Mouse (Mus musculus) olfactory bulb, adult 2 months (tissue): ENCODE measurements around the gene Prr14. TPM values are rescaled to one million over a fixed set of nuclear protein-coding genes. Genes with fewer than 3 reads are reported as not detected.
A peak's percentile ranks its signal among the peaks of the same experiment; 100 is the strongest.
"Not testable (repeated sequence)": the region's sequence is repeated elsewhere in the genome, so short reads cannot be mapped to it uniquely, and the experiment has no call there.

Experiments
- H3K27ac ChIP-seq: fragments of 200-500 bp; 2 replicates; pipeline ENCODE4 v1.5.1; 2012; ENCODE audit warnings: low read depth, low read length; ENCODE audit not compliant: insufficient read depth
- H3K4me1 ChIP-seq: fragments of 200-500 bp; 2 replicates; pipeline ENCODE4 v1.6.1; 2012; ENCODE audit warnings: low read length; ENCODE audit not compliant: control insufficient read depth, insufficient read depth
- H3K4me3 ChIP-seq: fragments of 200-500 bp; 2 replicates; pipeline ENCODE4 v1.5.1; 2012; ENCODE audit warnings: mild to moderate bottlenecking, low read depth, low read length, moderate library complexity; ENCODE audit not compliant: insufficient read depth
- CTCF ChIP-seq: fragments of 200-500 bp; IDR thresholded peaks from 2 replicates; pipeline ENCODE4 v1.5.1; 2012; ENCODE audit warnings: low read depth, mild to moderate bottlenecking, low read length, moderate library complexity; ENCODE audit not compliant: insufficient read depth
- POLR2A ChIP-seq: fragments of 200-500 bp; IDR thresholded peaks from 2 replicates; pipeline ENCODE4 v1.6.1; 2012; ENCODE audit warnings: mild to moderate bottlenecking, low read depth, low read length, moderate library complexity; ENCODE audit not compliant: insufficient read depth
- WGBS: fragments of 180-500 bp; shearing (Covaris S2); methylation state at CpG from one replicate; pipeline ENCODE4 v1.1.7; 2018; 5-methylcytosine and 5-hydroxymethylcytosine counted together
- polyA plus RNA-seq: library from polyadenylated mRNA; stranded (reverse); fragments of >200 nt; gene quantifications from 2 replicates; pipeline ENCODE4 v1.2.4, GENCODE M21; 2012; ENCODE audit warnings: low replicate concordance; ENCODE audit not compliant: missing spikeins, insufficient read depth, insufficient read length

Prr14 gene
- polyA plus RNA-seq = not detected in 2 replicates

DNA sequence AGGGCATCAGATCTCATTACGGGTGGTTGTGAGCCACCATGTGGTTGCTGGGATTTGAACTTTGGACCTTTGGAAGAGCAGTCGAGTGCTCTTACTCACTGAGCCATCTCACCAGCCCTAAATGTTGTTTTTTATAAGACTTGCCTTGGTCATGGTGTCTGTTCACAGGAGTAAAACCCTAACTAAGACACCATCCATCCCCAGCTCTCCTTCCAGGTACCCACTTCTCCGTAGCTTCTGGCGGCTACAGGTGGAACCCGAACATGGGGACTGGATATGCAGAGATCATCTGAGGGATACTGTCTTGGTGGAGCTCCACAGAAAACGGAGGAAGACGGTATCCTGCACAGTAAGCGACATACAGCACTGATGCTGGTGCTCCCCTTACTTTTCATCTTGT lies at the start of gene Prr14:
Gene Prr14 (plus strand): TSS at position 301 of the 400 bp plus-strand sequence.
- H3K4me1 ChIP-seq, H3K27ac ChIP-seq, H3K4me3 ChIP-seq: not testable (repeated sequence)
- 95% methylated on average over 8 of the region's 8 CpGs for WGBS

DNA sequence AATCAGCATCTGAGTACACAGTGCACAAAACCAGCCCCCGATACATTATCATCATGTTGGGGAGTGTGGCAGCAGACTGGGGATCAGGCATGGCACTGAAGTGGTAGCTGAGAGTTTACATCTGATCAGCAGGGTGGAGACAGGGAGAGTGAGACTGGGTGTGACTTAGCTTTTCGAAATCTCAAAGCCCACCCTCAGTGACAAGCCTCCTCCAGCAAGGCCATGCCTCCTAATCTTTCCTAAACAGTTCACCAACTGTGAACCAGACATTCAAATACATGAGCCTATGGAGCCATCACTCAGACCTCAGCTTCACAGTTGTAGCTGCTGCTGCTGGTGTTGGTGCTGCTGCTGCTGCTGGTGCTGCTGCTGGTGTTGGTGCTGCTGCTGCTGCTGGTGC lies 48.0 kb upstream of the Prr14 start:
- H3K4me3 ChIP-seq = no peak overlapping the region
- WGBS = 69% methylated on average over 2 of the region's 2 CpGs
- H3K27ac ChIP-seq = no peak overlapping the region

DNA sequence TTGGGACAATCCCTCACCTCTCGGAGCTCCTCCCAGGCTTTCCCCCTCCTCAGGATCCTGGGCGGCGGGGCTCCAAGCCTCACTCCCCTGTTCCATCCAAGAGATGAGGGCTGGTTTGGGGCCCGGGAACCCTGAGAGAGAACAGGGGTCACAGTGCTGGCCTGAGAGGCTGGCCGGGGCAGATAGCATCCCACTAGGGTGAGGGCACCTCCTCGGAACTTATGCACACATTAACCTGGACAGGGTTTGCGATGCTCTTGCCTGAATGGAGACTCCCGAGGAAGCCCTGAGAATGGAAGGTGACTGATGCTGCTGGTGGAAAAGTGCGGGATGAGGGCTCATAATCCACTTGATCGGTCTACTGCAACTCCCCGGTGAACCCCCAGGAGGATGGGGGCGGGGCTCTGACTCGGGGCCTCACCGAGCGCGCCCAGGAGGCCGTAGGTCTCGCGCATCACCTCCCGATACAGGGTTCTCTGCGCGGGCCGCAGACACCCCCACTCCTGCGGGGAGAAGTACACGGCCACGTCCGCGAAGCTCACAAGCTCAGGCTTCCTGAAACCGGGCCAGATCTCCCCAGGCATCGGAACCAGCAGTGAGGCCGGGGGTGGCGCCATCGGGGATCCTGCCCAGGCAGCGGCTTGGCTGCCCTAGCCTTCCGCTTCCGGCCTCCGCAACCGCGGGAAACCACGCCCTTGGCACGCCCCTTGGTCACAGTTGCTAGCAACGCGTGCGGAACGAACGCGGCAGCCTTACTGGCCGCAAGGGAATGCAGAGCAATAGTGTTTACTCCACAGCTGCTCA lies 37.8 kb upstream of the Prr14 start, which contains the start of gene Zfp688:
Gene Zfp688 (minus strand): TSS at position 681 of the 804 bp plus-strand sequence.
- peaks cover 5% of the 10 kb centered on the region for H3K4me1 ChIP-seq
- WGBS = under 1% methylated on average over 48 of the region's 48 CpGs
- TF ChIP-seq CTCF (0 out of 2 replicates have a peak, but pooled peaks have one; percentile 35), POLR2A (peak; percentile 85)
- peak within 1 kb of the TSS; percentile 24; the same call in 1 of the 2 replicates for H3K27ac ChIP-seq
- peak within 1 kb of the TSS; percentile 86 for H3K4me3 ChIP-seq

More for the DNA sequence above, 48.0 kb upstream of the Prr14 start:
- TF ChIP-seq POLR2A (no peak), CTCF (no peak)
- H3K4me1 ChIP-seq = no peaks in the 10 kb centered on the region

DNA sequence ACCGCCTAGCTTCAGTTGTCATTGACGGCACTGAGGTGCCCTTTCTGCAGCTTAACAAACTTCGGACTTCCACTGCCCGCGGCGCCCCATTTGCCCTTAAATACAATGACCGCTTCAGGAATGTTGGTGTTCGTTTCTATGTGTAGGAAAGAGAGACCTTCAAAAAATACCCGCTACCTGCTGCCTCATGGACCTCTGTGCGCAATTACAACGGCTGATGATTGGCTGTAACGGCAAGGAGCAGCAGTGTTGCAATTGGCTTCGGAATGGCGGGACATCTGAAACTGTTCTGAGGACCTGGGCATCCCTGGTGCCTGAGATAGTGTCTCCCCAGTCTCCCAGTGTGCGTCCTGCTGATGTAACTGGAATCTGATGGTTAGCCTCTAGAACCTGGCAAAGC lies 37.2 kb upstream of the Prr14 start:
- under 1% methylated on average over 15 of the region's 15 CpGs for WGBS
- H3K27ac ChIP-seq = no peak overlapping the region

DNA sequence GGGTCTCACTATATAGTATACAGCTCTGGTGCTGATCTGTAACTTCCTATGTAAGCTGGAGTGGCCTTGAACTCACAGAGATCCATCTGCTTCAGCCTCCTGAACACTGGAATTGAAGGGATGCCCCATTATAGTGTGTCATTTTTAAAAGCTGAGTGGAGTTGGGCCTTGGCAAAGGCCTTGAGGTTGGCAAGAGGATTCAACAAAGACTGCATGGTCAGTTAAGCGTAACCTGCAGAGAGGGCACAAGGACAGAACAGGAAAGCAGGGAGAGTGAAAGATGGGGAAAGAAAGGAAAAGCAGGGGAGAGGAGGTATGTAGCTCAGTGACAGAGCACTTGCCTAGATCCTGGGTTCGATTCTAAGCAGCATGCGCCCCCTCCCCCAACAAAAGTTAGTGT lies 34.1 kb upstream of the Prr14 start:
- no peak overlapping the region for H3K4me3 ChIP-seq
- peaks cover 5% of the 10 kb centered on the region for H3K4me1 ChIP-seq
- TF ChIP-seq POLR2A = no peak
- no peak for TF ChIP-seq CTCF
- WGBS = 89% methylated on average over 3 of the region's 3 CpGs
- H3K27ac ChIP-seq = no peak overlapping the region

More for the DNA sequence above, 37.2 kb upstream of the Prr14 start:
- no peak for TF ChIP-seq CTCF
- no peak for TF ChIP-seq POLR2A
- peak overlapping the region; percentile 86 for H3K4me3 ChIP-seq
- peaks cover 5% of the 10 kb centered on the region for H3K4me1 ChIP-seq

DNA sequence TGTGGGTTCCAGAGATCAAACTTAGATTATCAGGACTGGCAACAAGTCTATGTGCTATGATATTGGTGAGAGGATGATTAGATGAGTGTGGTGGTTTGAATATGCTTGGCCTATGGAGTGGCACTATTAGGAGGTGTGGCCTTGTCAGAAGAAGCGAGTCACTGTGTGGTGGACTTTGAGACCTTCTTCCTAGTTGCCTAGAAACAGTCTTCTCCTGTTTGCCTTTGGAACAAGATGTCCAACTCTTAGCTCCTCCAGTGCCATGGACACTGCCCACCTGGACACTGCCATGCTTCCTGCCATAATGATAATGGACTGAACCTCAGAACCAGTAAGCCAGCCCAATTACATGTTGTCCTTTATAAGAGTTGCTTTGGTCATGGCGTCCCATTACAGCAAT lies 33.5 kb upstream of the Prr14 start:
- H3K27ac ChIP-seq = no peak overlapping the region
- no peak overlapping the region for H3K4me3 ChIP-seq
- H3K4me1 ChIP-seq = peaks cover 5% of the 10 kb centered on the region
- TF ChIP-seq CTCF = no peak
- WGBS = 83% methylated on average over 2 of the region's 2 CpGs

DNA sequence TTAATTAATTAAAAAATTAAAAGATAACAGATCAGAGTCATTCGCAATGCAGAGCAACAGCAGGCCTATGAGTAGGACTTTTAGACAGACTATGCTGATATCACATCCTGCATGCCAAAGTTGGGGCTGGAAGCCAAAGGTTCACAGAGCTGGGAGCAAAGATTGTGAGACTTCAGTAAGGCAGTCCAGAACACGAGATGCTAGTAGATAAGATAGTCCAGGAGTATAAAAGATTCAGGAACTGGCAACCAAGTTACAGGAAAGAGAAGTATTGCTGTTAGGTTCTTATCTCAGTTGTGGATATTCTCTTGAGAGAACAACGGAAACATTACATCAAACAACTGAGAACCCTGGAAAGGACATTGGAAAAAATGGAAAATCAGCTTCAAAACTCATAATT lies 33.1 kb upstream of the Prr14 start:
- peaks cover 2% of the 10 kb centered on the region; the same call in 1 of the 2 replicates for H3K4me1 ChIP-seq
- no peak for TF ChIP-seq CTCF
- no peak for TF ChIP-seq POLR2A
- no peak overlapping the region for H3K4me3 ChIP-seq
- 70% methylated on average over 3 of the region's 3 CpGs for WGBS
- H3K27ac ChIP-seq = no peak overlapping the region

DNA sequence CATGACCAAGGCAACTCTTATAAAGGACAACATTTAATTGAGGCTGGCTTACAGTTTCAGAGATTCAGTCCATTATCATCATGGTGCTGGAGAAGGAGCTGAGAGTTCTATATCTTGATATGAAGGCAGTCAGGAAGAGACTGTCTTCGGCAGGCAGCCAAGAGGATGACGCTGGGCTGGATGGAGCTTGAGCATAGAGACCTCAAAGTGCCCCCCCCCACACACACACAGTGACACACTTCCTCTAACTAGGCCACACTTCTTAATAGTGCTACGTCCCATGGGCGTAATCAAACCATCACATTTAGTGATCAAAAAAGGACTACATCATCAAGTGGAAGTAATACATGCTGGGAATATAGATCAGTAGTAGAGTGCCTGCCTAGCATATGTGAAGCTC lies 24.2 kb upstream of the Prr14 start:
- H3K27ac ChIP-seq = no peak overlapping the region
- WGBS = 78% methylated on average over 4 of the region's 4 CpGs
- no peak overlapping the region for H3K4me3 ChIP-seq
- TF ChIP-seq POLR2A (no peak), CTCF (no peak)
- no peaks in the 10 kb centered on the region for H3K4me1 ChIP-seq

DNA sequence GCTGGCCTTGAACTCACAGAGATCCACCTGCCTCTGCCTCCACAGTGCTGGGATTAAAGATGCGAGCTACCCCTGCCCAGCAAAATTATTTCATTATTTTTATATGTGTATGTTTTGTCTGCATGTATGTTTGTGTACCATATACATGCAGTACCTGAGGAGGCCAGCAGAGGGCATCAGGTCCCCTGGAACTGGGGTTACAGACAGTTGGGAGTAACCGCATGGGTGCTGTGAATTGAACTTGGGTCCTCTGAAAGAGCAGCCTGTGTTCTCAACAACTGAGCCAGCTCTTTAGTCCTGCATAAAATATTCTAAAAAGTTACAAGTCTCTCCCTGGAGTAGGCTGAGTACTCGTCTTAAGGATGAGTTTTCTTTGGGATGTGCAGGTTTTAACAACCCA lies 21.7 kb upstream of the Prr14 start:
- 94% methylated on average over 3 of the region's 3 CpGs for WGBS
- Histone ChIP-seq H3K4me3 (no peak overlapping the region), H3K4me1 (no peaks in the 10 kb centered on the region), H3K27ac (no peak overlapping the region)
- TF ChIP-seq CTCF = no peak
- TF ChIP-seq POLR2A = no peak

DNA sequence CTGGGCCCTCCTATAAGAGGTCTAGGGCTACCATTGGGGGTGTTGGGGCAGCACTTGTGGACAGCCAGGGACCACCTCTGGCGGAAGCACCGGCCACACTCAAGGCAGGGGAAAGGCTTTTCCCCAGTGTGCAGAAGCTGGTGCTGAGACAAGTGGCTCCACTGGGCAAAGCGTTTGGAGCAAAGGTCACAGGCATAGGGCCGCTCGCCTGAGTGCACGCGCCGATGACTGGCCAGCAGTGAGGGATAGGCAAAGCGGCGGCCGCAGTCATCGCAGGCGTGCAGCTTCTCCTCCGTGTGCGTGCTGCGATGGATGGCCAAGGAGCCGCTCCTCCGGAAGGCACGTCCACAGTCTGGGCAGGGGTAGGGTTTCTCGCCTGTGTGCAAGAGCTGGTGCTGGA lies 15.4 kb upstream of the Prr14 start:
- H3K4me1 ChIP-seq = peaks cover 12% of the 10 kb centered on the region
- WGBS = 95% methylated on average over 20 of the region's 20 CpGs

More for the DNA sequence above, 15.4 kb upstream of the Prr14 start:
- Histone ChIP-seq H3K4me3 (no peak overlapping the region), H3K27ac (no peak overlapping the region)
- TF ChIP-seq CTCF (no peak), POLR2A (no peak)
